Mouse (Mus musculus) lung, postnatal 25 days (tissue): Measurements from ENCODE around the gene Cavin1.
A peak's percentile ranks its signal among the peaks of the same experiment; 100 is the strongest.

Source experiments
- DNase-seq: peaks from one replicate; pipeline ENCODE4 v3.0.0; 2022; ENCODE audit warnings: low spot score

The Cavin1 gene

GRCm38 (mm10) chr11:100914415-100914814 is 56.3 kb downstream of the Cavin1 start:
- no peak for DNase-seq

- DNase-seq, result peak; percentile 70
Measured at GRCm38 (mm10) chr11:100912401-100913155, 58.1 kb downstream of the Cavin1 start.

GRCm38 (mm10) chr11:100908567-100908966 is 62.1 kb downstream of the Cavin1 start:
- DNase-seq, result no peak

DNA sequence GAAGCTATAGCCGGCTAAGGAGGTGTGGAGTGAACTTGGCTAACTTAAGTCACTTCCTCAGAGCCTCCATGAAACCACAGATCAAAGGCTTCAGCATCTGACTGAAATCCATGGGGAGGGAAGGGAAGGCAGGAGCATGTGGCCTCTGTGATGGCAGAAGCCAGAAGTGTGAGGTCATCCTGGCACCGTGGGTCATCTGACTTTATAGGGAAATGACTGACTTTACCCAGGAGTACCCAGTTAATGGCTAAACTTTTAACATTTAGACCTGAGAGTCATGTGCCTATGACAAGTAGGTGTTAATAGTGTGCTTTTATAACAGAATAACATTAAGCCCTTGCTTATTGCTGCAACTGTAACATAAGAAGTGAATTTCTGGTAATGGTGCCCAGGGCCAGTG is 62.6 kb downstream of the Cavin1 start:
- no peak for DNase-seq

- DNase-seq, result no peak
Measured at GRCm38 (mm10) chr11:100906885-100907284, 63.8 kb downstream of the Cavin1 start.
